Mouse (Mus musculus) kidney, postnatal 14 days (tissue): ENCODE results near the gene Cadm1.

Experiments used
- DNase-seq: peaks from one replicate; pipeline ENCODE4 v3.0.0; 2022; ENCODE audit warnings: mixed read lengths

The Cadm1 gene

GRCm38 (mm10) chr9:47882372-47882771 is 352.4 kb downstream of the Cadm1 start:
- no peak for DNase-seq

- DNase-seq = no peak
These were observed 361.7 kb downstream of the Cadm1 start for GRCm38 (mm10) chr9:47891721-47892120.

- no peak for DNase-seq
These were observed 363.0 kb downstream of the Cadm1 start for GRCm38 (mm10) chr9:47892995-47893394.

GRCm38 (mm10) chr9:47894096-47894495 is 364.1 kb downstream of the Cadm1 start:
- DNase-seq = peak; percentile 7

- DNase-seq = no peak
These were observed 364.7 kb downstream of the Cadm1 start for GRCm38 (mm10) chr9:47894661-47895060.

- DNase-seq = no peak
These were observed 365.1 kb downstream of the Cadm1 start for GRCm38 (mm10) chr9:47895121-47895520.

- no peak for DNase-seq
These were observed 370.8 kb downstream of the Cadm1 start for GRCm38 (mm10) chr9:47900734-47901133.

- DNase-seq = no peak
These were observed 373.7 kb downstream of the Cadm1 start for GRCm38 (mm10) chr9:47903661-47904060.

GRCm38 (mm10) chr9:47904339-47904922 is 374.5 kb downstream of the Cadm1 start:
- DNase-seq = no peak

- no peak for DNase-seq
These were observed 376.5 kb downstream of the Cadm1 start for GRCm38 (mm10) chr9:47906521-47906920.
